Mouse (Mus musculus) thymus, adult 2 months (tissue): Measurements from ENCODE around the gene Rgs3.

Experiments
- CTCF ChIP-seq: fragments of 200-500 bp; IDR thresholded peaks from 2 replicates; pipeline ENCODE4 v1.5.1; 2012; ENCODE audit warnings: mild to moderate bottlenecking, control low read depth, low read length, moderate library complexity, borderline replicate concordance; ENCODE audit not compliant: control insufficient read depth, poor library complexity, insufficient read depth; ENCODE audit errors: extremely low read depth
- POLR2A ChIP-seq: fragments of 200-500 bp; IDR thresholded peaks from 2 replicates; pipeline ENCODE4 v1.6.1; 2012; ENCODE audit warnings: mild to moderate bottlenecking, low read length, control low read depth, moderate library complexity; ENCODE audit not compliant: control insufficient read depth, poor library complexity, insufficient read depth; ENCODE audit errors: extremely low read depth

DNA sequence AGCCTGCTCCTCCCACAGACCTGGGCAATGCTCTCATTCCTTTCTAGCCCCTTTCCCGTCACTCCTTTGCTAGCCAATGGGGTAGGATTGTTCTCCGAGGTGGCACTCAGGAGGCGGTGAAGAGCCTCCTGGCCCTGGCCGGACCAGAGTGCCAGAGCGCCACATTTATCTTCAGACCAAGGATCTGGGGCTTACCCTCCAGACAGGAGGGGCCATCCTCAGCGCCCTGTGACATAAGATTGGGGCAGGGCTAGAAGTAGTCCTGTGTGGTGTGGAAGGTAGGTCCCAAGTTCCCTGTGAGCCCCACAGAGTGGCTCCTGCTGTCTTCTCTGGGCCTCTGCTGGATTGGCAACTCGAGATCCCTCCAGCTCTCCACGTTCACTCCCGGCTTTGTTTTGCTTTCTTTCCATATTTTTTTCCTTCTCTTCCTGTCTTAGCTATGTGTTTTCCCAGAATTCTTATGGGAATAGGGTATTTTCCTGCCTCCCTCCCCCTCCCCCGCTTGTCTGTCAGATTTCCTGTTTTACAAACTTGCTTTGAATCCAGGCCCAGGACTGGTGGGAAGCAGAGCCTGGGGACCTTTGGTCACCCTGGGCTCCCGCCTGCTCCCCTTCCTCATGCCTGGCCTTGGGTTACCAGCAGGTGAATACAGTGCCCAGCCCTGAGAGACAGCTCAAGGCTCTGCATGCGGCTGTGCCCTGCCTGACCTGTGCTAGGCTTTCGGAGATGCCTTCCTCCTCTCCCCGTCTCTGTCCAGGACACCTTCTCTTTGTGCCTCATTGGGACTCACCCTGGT, 62.4 kb downstream of the Rgs3 start:
- no peak for TF ChIP-seq POLR2A
- no peak for TF ChIP-seq CTCF
